Mouse (Mus musculus) cerebellum, adult 2 months (tissue): ENCODE measurements at regions not wholly inside any gene's neighbourhood (a gene's known extent, or its start where the extent isn't known, plus 50 kb on each side); places are given as distances from the start of the nearest gene placed in this dataset.

Experiments
- DNase-seq, 2 experiments: peaks; one replicate each; pipeline ENCODE4 v3.0.0; 2021
- H3K27ac ChIP-seq: fragments of 200-500 bp; 2 replicates; pipeline ENCODE4 v1.5.1; 2012; ENCODE audit warnings: low read length, control low read depth, inconsistent platforms; ENCODE audit not compliant: insufficient read depth
- H3K27me3 ChIP-seq: fragments of 200-500 bp; 2 replicates; pipeline ENCODE4 v1.6.1; 2012; ENCODE audit warnings: inconsistent platforms, mild to moderate bottlenecking, low read length, moderate library complexity; ENCODE audit not compliant: control insufficient read depth, insufficient read depth
- H3K4me1 ChIP-seq: fragments of 200-500 bp; 2 replicates; pipeline ENCODE4 v1.6.1; 2011; ENCODE audit warnings: low read length; ENCODE audit not compliant: control insufficient read depth, insufficient read depth
- H3K4me3 ChIP-seq: fragments of 200-500 bp; replicated peaks from 2 replicates; pipeline ENCODE3; 2011; ENCODE audit warnings: mild to moderate bottlenecking, low read depth, low read length, control low read depth; ENCODE audit not compliant: insufficient read depth
- CTCF ChIP-seq: fragments of 200-500 bp; IDR thresholded peaks from 2 replicates; pipeline ENCODE4 v1.5.1; 2011; ENCODE audit warnings: low read depth, mild to moderate bottlenecking, control low read depth, low read length, moderate library complexity, borderline replicate concordance; ENCODE audit not compliant: insufficient read depth
- POLR2A ChIP-seq: fragments of 200-500 bp; IDR thresholded peaks from 2 replicates; pipeline ENCODE4 v1.6.1; 2011; ENCODE audit warnings: low read length, control low read depth, borderline replicate concordance; ENCODE audit not compliant: insufficient read depth

GRCm38 (mm10) chr11:23945966-23946365 is 50.9 kb upstream of the Papolg start:
- Histone ChIP-seq H3K27me3 (no peaks in the 10 kb centered on the region), H3K4me1 (no peaks in the 10 kb centered on the region), H3K27ac (no peak overlapping the region), H3K4me3 (no peak overlapping the region)
- no peak for DNase-seq
- TF ChIP-seq POLR2A (no peak), CTCF (no peak)
